Mouse (Mus musculus) cerebellum, postnatal 14 days (tissue): ENCODE results near the gene Gm13023.
"Not testable (repeated sequence)": the region's sequence is repeated elsewhere in the genome, so short reads cannot be mapped to it uniquely, and the experiment has no call there.

Experiments
- DNase-seq, 2 experiments: peaks; one replicate each; pipeline ENCODE4 v3.0.0; 2021; ENCODE audit warnings: mixed read lengths in 2 of 2

The Gm13023 gene

GRCm38 (mm10) chr4:143789052-143789451, at the start of gene Gm13023:
Gene Gm13023, plus strand, starts transcription at chr4:143789352.
- DNase-seq = not testable (repeated sequence)

GRCm38 (mm10) chr4:143815993-143816392, 26.8 kb downstream of the Gm13023 start, which contains the start of gene Gm13084:
Gene Gm13084, minus strand, starts transcription at chr4:143816093.
- no peak for DNase-seq
